Mouse (Mus musculus): ENCODE results near the gene Zfp418.
A peak's percentile ranks its signal among the peaks of the same experiment; 100 is the strongest.
"Not testable (repeated sequence)": the region's sequence is repeated elsewhere in the genome, so short reads cannot be mapped to it uniquely, and the experiment has no call there.

Zfp418 gene

GRCm38 (mm10) chr7:7171227-7172147 lies at the start of gene Zfp418:
Gene Zfp418, plus strand, starts transcription at chr7:7171330.
- DNase-seq, result peak; percentile 77

- no peak for DNase-seq
These were observed 49.5 kb upstream of the Zfp418 start for GRCm38 (mm10) chr7:7121602-7121980.

- not testable (repeated sequence) for DNase-seq
These were observed 40.5 kb upstream of the Zfp418 start for GRCm38 (mm10) chr7:7130491-7131124.

GRCm38 (mm10) chr7:7132751-7133150 lies 38.4 kb upstream of the Zfp418 start:
- DNase-seq, result no peak

GRCm38 (mm10) chr7:7136379-7136866 lies 34.7 kb upstream of the Zfp418 start, which contains the start of gene Zfp773:
Gene Zfp773, minus strand, starts transcription at chr7:7136755.
- DNase-seq, result peak; percentile 83

GRCm38 (mm10) chr7:7144215-7144614 lies 26.9 kb upstream of the Zfp418 start:
- DNase-seq, result no peak

GRCm38 (mm10) chr7:7145991-7146608 lies 25.0 kb upstream of the Zfp418 start:
- no peak for DNase-seq

- no peak for DNase-seq
These were observed 14.8 kb downstream of the Zfp418 start for GRCm38 (mm10) chr7:7185897-7186296.

- no peak for DNase-seq
These were observed 16.5 kb downstream of the Zfp418 start for GRCm38 (mm10) chr7:7187417-7188190.

- DNase-seq, result peak; percentile 76
These were observed 17.2 kb downstream of the Zfp418 start for GRCm38 (mm10) chr7:7188191-7188942.

GRCm38 (mm10) chr7:7209313-7210151 lies 38.4 kb downstream of the Zfp418 start, which contains the start of gene Zfp772:
Gene Zfp772, minus strand, starts transcription at chr7:7209998.
- peak; percentile 34 for DNase-seq
